Mouse (Mus musculus): Measurements from ENCODE around the gene Rhbg. TPM values are rescaled to one million over a fixed set of nuclear protein-coding genes. Genes with fewer than 3 reads are reported as not detected.

Gene Rhbg
- polyA plus RNA-seq, 1 experiment from 2014 or later = 0.48 TPM

DNA sequence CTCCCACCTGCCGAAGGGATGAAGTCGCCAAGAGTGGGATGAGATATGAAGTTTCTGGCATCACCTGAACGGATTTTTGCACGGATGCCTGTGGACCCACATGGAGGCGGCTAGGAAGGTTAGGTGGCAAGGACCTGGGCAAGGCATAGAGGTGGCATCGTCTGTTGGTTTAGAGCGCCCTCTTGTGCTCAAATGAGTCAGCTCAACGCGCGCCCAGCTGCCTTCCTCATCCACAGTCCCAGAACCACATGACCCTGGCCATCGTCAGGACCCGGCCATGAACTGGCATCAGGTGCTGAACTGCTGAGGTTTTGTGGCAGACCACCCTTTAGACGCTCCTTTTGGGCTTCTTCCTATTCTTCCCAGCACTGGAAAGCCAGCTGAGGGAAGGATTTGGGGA is 12.0 kb downstream of the Rhbg start:
- peak overlapping the region; percentile 37; the same call in 1 of the 2 replicates for H3K9ac ChIP-seq
- H3K27ac ChIP-seq = peak overlapping the region; percentile 76
- no peak overlapping the region for H3K4me3 ChIP-seq (replicated peaks; ENCODE audit: low read length)
- DNase-seq (ENCODE audit: low spot score) (peak; percentile 86), ATAC-seq (ENCODE audit: low FRiP score) (peak; percentile 49)
- no peaks in the 10 kb centered on the region for H3K9me3 ChIP-seq (ENCODE audit: control insufficient read depth, low read length)
- 1% methylated on average over 13 of the region's 13 CpGs for WGBS
- H3K4me1 ChIP-seq (replicated peaks; ENCODE audit: control insufficient read depth, insufficient read depth, low read length) = peaks cover 41% of the 10 kb centered on the region
- H3K4me2 ChIP-seq (replicated peaks) = peak overlapping the region; percentile 26; the same call in 1 of the 2 replicates
- no peaks in the 10 kb centered on the region for H3K36me3 ChIP-seq (replicated peaks; ENCODE audit: control insufficient read depth, insufficient read depth)
- peaks cover 15% of the 10 kb centered on the region; the same call in 1 of the 2 replicates for H3K27me3 ChIP-seq (ENCODE audit: control insufficient read depth, insufficient read depth, low read length)

DNA sequence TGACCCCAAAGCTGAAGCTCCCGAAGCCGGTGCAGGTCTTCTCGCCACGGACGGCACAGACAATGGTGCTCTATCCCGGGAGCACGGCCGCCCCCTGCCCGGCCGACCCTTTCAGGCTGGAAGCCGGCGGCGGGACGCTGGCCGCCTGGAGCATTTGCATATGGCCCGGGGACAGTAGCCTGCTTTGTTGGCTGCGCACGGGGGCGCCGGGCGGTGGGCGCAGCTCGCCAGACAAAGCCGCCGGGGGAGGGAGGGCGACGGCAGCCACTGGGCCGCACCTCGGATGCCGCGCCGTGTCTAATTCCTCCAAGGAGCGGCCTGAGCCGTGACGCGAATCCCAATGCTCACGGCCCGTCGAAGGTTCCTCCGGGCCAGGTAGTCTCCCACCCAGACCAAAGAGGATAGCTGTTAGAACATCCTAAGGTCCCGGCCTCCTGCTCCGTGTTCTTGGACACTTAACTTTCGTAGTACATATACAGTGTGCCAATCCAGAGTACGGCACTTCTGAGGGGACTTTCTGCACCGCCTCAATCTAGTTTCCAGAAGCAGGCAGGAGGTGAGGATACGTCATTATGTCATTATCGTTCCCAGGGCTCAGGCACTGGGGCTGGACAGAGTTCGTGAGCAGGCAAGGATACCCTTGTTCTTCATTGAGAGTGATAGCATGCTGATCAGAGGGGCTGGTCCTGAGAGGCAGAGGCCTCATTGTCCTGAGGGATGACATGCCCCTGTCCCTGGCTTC is 13.3 kb downstream of the Rhbg start:
- peak overlapping the region; percentile 45 for H3K4me2 ChIP-seq (replicated peaks)
- no peaks in the 10 kb centered on the region for H3K36me3 ChIP-seq (replicated peaks; ENCODE audit: control insufficient read depth, insufficient read depth)
- peaks cover 49% of the 10 kb centered on the region for H3K4me1 ChIP-seq (replicated peaks; ENCODE audit: control insufficient read depth, insufficient read depth, low read length)
- DNase-seq (ENCODE audit: low spot score) (peak; percentile 53), ATAC-seq (ENCODE audit: low FRiP score) (peak; percentile 19)
- no peaks in the 10 kb centered on the region for H3K9me3 ChIP-seq (ENCODE audit: control insufficient read depth, low read length)
- H3K27ac ChIP-seq = peak overlapping the region; percentile 76
- peaks cover 15% of the 10 kb centered on the region; the same call in 1 of the 2 replicates for H3K27me3 ChIP-seq (ENCODE audit: control insufficient read depth, insufficient read depth, low read length)
- H3K4me3 ChIP-seq (replicated peaks; ENCODE audit: low read length) = peak overlapping the region; percentile 15
- WGBS = 2% methylated on average over 46 of the region's 48 CpGs
- peak overlapping the region; percentile 51 for H3K9ac ChIP-seq

DNA sequence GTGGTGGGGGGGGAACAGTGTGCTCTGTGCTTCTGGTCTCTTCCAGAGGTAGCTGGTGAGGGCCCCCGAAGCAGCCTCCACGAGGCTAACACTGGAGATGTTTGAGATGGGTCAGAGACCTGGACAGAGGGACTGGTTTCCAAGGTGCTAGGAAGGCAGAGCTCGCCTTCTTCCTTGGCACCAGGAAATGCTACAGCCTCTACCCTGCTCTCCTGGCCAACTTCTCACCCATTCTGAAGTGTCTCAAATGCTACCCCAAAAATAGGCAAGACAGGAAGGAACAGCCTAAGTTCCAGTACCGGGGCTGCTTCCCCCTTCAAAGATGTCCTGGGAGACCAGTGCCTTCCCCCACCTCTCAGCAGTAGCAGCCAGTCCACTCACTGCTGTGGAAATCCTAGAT is 15.1 kb downstream of the Rhbg start:
- Histone ChIP-seq H3K27ac (peak overlapping the region; percentile 76), H3K4me2 (replicated peaks) (no peak overlapping the region), H3K9ac (no peak overlapping the region), H3K27me3 (ENCODE audit: control insufficient read depth, insufficient read depth, low read length) (peaks cover 15% of the 10 kb centered on the region; the same call in 1 of the 2 replicates), H3K4me1 (replicated peaks; ENCODE audit: control insufficient read depth, insufficient read depth, low read length) (peaks cover 49% of the 10 kb centered on the region), H3K9me3 (ENCODE audit: control insufficient read depth, low read length) (no peaks in the 10 kb centered on the region), H3K36me3 (replicated peaks; ENCODE audit: control insufficient read depth, insufficient read depth) (no peaks in the 10 kb centered on the region), H3K4me3 (replicated peaks; ENCODE audit: low read length) (no peak overlapping the region)
- peak; percentile 37 for DNase-seq (ENCODE audit: low spot score)
- ATAC-seq (ENCODE audit: low FRiP score) = no peak
- WGBS = 44% methylated on average over 4 of the region's 4 CpGs

DNA sequence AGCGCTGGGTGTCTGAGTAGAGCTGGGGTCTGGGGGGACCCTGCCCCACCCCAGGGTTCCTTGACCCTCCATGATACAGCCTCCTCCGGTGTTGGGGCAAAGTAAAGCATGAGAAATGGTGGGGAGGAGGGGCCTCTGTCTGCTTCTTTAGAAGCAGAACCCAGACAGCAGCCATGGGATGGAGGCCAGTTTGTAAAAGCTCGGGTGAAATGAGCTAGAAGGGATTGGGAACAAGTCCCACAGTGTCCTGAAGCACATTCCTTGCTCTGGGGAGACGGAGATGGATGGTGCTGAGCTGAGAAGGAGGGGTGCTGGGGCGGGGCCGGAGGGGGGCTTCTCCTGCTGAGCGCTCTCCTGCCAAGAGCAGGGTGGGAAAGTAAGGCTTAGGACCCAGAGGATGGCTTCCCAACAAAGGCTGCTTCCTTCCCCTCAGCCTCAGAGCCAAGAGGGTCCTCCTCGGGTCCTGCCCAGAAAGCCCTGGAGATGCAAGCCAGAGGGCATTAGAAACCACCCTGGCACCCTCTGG is 15.6 kb downstream of the Rhbg start:
- H3K9ac ChIP-seq = no peak overlapping the region
- no peaks in the 10 kb centered on the region for H3K9me3 ChIP-seq (ENCODE audit: control insufficient read depth, low read length)
- ATAC-seq (ENCODE audit: low FRiP score) (peak; percentile 72), DNase-seq (ENCODE audit: low spot score) (peak; percentile 52)
- no peak overlapping the region for H3K4me3 ChIP-seq (replicated peaks; ENCODE audit: low read length)
- peak overlapping the region; percentile 76 for H3K27ac ChIP-seq
- peaks cover 49% of the 10 kb centered on the region for H3K4me1 ChIP-seq (replicated peaks; ENCODE audit: control insufficient read depth, insufficient read depth, low read length)
- WGBS = 26% methylated on average over 8 of the region's 8 CpGs
- no peak overlapping the region for H3K4me2 ChIP-seq (replicated peaks)
- no peaks in the 10 kb centered on the region for H3K36me3 ChIP-seq (replicated peaks; ENCODE audit: control insufficient read depth, insufficient read depth)
- H3K27me3 ChIP-seq (ENCODE audit: control insufficient read depth, insufficient read depth, low read length) = peaks cover 15% of the 10 kb centered on the region; the same call in 1 of the 2 replicates

DNA sequence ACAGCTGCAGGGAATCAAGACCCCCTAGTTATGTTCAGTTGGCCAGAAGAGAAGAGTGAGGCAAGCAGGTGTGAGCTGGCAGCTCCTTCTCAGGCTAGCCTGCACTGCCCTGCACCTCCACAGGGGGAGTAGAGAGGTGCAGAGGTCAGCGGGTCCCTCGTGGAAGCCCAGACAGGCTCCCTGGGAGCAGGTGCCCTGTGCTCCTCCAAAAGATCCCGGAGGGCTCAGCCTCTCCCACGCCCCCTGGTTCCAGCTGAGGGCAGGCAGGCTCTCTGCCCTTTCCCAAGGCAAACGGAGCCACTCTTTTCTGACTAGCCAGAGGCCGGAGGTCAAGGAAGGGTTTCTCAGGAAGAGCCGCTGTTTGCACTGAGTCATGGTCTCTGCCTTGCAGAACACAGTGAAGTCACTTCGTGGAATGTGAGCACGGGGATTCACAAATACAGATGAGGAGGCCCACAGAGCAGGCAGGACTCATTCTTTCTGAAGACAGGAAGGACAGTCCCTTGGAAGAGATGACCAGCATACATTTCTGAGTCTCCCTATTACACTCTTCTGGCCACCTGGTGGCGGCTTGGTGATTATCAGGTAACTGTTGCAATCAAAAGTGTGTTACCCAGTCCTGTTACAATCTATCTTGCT is 16.8 kb downstream of the Rhbg start:
- H3K9ac ChIP-seq = 0 out of 2 replicates have a peak overlapping the region, but pooled peaks have one; percentile 4
- H3K4me1 ChIP-seq (replicated peaks; ENCODE audit: control insufficient read depth, insufficient read depth, low read length) = peaks cover 55% of the 10 kb centered on the region
- peak overlapping the region; percentile 76 for H3K27ac ChIP-seq
- peak; percentile 46 for DNase-seq (ENCODE audit: low spot score)
- H3K27me3 ChIP-seq (ENCODE audit: control insufficient read depth, insufficient read depth, low read length) = peaks cover 15% of the 10 kb centered on the region; the same call in 1 of the 2 replicates
- H3K4me3 ChIP-seq (replicated peaks; ENCODE audit: low read length) = no peak overlapping the region
- no peaks in the 10 kb centered on the region for H3K9me3 ChIP-seq (ENCODE audit: control insufficient read depth, low read length)
- WGBS = 11% methylated on average over 10 of the region's 10 CpGs
- no peak for ATAC-seq (ENCODE audit: low FRiP score)
- no peak overlapping the region for H3K4me2 ChIP-seq (replicated peaks)
- H3K36me3 ChIP-seq (replicated peaks; ENCODE audit: control insufficient read depth, insufficient read depth) = no peaks in the 10 kb centered on the region

DNA sequence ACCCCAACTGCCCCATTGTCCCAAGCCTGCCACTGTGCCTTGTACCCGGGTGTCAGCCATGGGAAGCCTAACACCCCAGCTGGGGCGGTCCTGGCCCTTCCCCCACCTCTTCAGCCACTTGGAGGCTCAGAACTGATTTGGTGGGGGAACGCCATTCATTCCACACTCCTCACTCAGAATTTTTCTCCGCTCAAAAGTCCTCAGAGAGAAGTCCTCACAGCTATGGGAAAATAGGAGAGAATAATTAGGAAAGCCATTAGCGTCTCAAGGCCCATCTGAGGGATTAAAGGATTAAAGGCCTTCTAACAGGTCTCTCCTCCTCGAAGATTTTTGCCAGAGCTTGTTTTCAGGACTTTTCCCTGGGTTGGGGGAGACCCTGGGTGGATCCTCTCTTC is 17.4 kb downstream of the Rhbg start:
- Histone ChIP-seq H3K27ac (peak overlapping the region; percentile 76), H3K4me2 (replicated peaks) (no peak overlapping the region), H3K9ac (no peak overlapping the region), H3K4me3 (replicated peaks; ENCODE audit: low read length) (no peak overlapping the region), H3K9me3 (ENCODE audit: control insufficient read depth, low read length) (no peaks in the 10 kb centered on the region), H3K36me3 (replicated peaks; ENCODE audit: control insufficient read depth, insufficient read depth) (no peaks in the 10 kb centered on the region), H3K4me1 (replicated peaks; ENCODE audit: control insufficient read depth, insufficient read depth, low read length) (peaks cover 56% of the 10 kb centered on the region), H3K27me3 (ENCODE audit: control insufficient read depth, insufficient read depth, low read length) (peaks cover 13% of the 10 kb centered on the region; the same call in 1 of the 2 replicates)
- 18% methylated on average over 6 of the region's 6 CpGs for WGBS
- no peak for DNase-seq (ENCODE audit: low spot score)
- no peak for ATAC-seq (ENCODE audit: low FRiP score)

DNA sequence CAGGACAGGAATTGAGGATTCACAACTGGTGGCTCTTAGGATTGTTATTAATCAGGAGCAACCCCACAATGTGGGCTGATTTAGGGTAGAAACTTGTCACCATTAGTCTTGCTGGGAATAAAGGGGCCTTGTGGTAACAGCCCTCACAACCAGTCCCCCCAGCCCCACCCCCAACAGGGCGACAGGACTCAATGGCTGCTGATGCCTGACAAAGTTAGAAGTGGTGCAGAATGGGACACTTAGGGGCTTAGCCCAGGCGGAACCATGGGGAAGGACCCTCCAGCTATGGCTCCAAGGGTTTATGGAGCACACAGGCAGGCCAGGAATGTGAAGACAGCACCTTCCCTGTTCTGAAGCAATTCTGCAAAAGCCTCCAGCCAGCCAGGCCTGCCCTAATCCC is 18.9 kb downstream of the Rhbg start:
- no peak for ATAC-seq (ENCODE audit: low FRiP score)
- WGBS = 37% methylated on average over 2 of the region's 2 CpGs

DNA sequence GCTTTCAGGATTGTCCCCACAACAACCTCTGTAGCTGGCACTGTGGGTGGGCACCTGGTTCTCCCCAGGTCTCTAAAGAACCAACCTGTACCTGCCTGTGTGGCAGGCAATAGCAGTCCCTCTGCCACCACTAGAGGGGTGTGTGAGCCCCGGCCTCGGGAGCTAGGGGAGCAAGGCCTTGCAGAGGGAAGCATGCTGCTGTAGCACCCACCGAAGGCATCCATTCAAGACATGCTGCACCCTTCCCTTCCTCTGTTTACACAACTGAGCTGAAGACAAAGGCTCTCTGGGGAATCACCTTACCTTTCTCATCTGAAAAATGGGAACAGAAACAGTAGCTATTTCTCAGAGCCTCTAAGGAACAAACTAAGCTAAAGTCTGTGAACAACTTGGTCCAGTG is 19.3 kb downstream of the Rhbg start:
- DNase-seq (ENCODE audit: low spot score) (no peak), ATAC-seq (ENCODE audit: low FRiP score) (no peak)
- Histone ChIP-seq H3K4me1 (replicated peaks; ENCODE audit: control insufficient read depth, insufficient read depth, low read length) (peaks cover 57% of the 10 kb centered on the region), H3K4me3 (replicated peaks; ENCODE audit: low read length) (no peak overlapping the region), H3K27ac (no peak overlapping the region), H3K36me3 (replicated peaks; ENCODE audit: control insufficient read depth, insufficient read depth) (peaks cover 4% of the 10 kb centered on the region), H3K9ac (no peak overlapping the region), H3K4me2 (replicated peaks) (no peak overlapping the region), H3K9me3 (ENCODE audit: control insufficient read depth, low read length) (no peaks in the 10 kb centered on the region), H3K27me3 (ENCODE audit: control insufficient read depth, insufficient read depth, low read length) (peaks cover 2% of the 10 kb centered on the region; the same call in 1 of the 2 replicates)
- 4% methylated on average over 3 of the region's 3 CpGs for WGBS

More for the DNA sequence above, 18.9 kb downstream of the Rhbg start:
- H3K36me3 ChIP-seq (replicated peaks; ENCODE audit: control insufficient read depth, insufficient read depth) = no peaks in the 10 kb centered on the region
- H3K4me2 ChIP-seq (replicated peaks) = no peak overlapping the region
- H3K9me3 ChIP-seq (ENCODE audit: control insufficient read depth, low read length) = no peaks in the 10 kb centered on the region
- H3K9ac ChIP-seq = no peak overlapping the region
- no peak overlapping the region for H3K4me3 ChIP-seq (replicated peaks; ENCODE audit: low read length)
- DNase-seq (ENCODE audit: low spot score) = no peak
- no peak overlapping the region for H3K27ac ChIP-seq
- peaks cover 6% of the 10 kb centered on the region; the same call in 1 of the 2 replicates for H3K27me3 ChIP-seq (ENCODE audit: control insufficient read depth, insufficient read depth, low read length)
- peaks cover 56% of the 10 kb centered on the region for H3K4me1 ChIP-seq (replicated peaks; ENCODE audit: control insufficient read depth, insufficient read depth, low read length)

DNA sequence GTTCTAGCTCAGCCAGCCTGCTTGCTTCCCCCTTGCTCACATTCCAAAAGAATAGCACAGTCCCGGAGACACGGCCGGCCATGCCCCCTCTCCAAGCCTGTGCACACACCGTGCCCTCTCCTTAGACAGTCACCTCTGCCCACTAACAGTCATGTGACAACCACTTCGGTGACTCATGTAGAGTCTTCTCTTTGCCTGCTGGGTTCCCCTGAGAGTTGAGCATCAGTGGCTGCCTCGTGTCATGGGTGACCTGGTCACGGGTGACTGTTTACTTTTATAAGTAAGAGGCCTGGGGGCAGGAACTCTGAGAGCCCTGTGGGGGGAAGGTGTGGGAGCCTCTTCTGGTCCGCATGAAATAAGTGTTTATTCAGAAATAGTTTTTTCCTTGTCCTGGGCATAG is 20.5 kb downstream of the Rhbg start:
- H3K4me2 ChIP-seq (replicated peaks) = no peak overlapping the region
- peaks cover 64% of the 10 kb centered on the region for H3K4me1 ChIP-seq (replicated peaks; ENCODE audit: control insufficient read depth, insufficient read depth, low read length)
- peaks cover 16% of the 10 kb centered on the region for H3K36me3 ChIP-seq (replicated peaks; ENCODE audit: control insufficient read depth, insufficient read depth)
- no peak overlapping the region for H3K9ac ChIP-seq
- H3K27ac ChIP-seq = 0 out of 2 replicates have a peak overlapping the region, but pooled peaks have one; percentile 93
- 52% methylated on average over 8 of the region's 8 CpGs for WGBS
- no peak overlapping the region for H3K4me3 ChIP-seq (replicated peaks; ENCODE audit: low read length)
- H3K27me3 ChIP-seq (ENCODE audit: control insufficient read depth, insufficient read depth, low read length) = no peaks in the 10 kb centered on the region
- DNase-seq (ENCODE audit: low spot score) (no peak), ATAC-seq (ENCODE audit: low FRiP score) (no peak)
- no peaks in the 10 kb centered on the region for H3K9me3 ChIP-seq (ENCODE audit: control insufficient read depth, low read length)
